17 mouse cellular contexts compared by ENCODE assay signal in genomic region chr11:81496446-81496845, GRCm38 (mm10).
"Had no signal": no experiment of that assay in that cellular context is flagged by ENCODE, and none has a peak within 500 bp of the region (broad histone marks: within the 10 kb centered on the region; RNA-seq: fewer than 3 reads in every experiment).

No protein-coding gene starts in this region.

- DNase-seq: liver, postnatal 0 days; lung, adult 2 months; lung, postnatal 14 days; lung, postnatal 36 days; right cerebral cortex, postnatal 14 days; thymus, adult 2 months; thymus, postnatal 25 days; thymus, postnatal 4 days had no signal

- ATAC-seq: liver, postnatal 0 days; lung, postnatal 0 days; midbrain, embryonic 13.5 days had no signal

- H3K4me3 ChIP-seq: liver, embryonic 15.5 days; lung, embryonic 15.5 days; megakaryocyte, embryonic 14.5 days; midbrain, embryonic 13.5 days; neural tube, embryonic 12.5 days; stomach, embryonic 15.5 days had no signal

- H3K27me3 ChIP-seq: liver, embryonic 15.5 days; lung, embryonic 15.5 days; megakaryocyte, embryonic 14.5 days; neural tube, embryonic 12.5 days; stomach, embryonic 15.5 days had no signal

- H3K9ac ChIP-seq: liver, embryonic 15.5 days; liver, postnatal 0 days; lung, embryonic 15.5 days; midbrain, embryonic 13.5 days; neural tube, embryonic 12.5 days; stomach, embryonic 15.5 days had no signal

- H3K4me1 ChIP-seq: liver, embryonic 15.5 days; lung, embryonic 15.5 days; megakaryocyte, embryonic 14.5 days; stomach, embryonic 15.5 days had no signal

- H3K36me3 ChIP-seq: liver, embryonic 15.5 days; lung, embryonic 15.5 days; midbrain, embryonic 13.5 days; neural tube, embryonic 12.5 days; stomach, embryonic 15.5 days had no signal

- H3K27ac ChIP-seq: liver, embryonic 15.5 days; lung, embryonic 15.5 days; macrophage; midbrain, embryonic 13.5 days; neural tube, embryonic 12.5 days; stomach, embryonic 15.5 days; stomach, postnatal 0 days had no signal

- H3K9me3 ChIP-seq: liver, embryonic 15.5 days; lung, embryonic 15.5 days; megakaryocyte, embryonic 14.5 days; midbrain, embryonic 13.5 days; neural tube, embryonic 12.5 days; stomach, embryonic 15.5 days had no signal

- H3K4me2 ChIP-seq: liver, embryonic 15.5 days; lung, embryonic 15.5 days; midbrain, embryonic 13.5 days; neural tube, embryonic 12.5 days; stomach, embryonic 15.5 days had no signal
